Mouse (Mus musculus): ENCODE data around the gene Aif1. TPM values are rescaled to one million over a fixed set of nuclear protein-coding genes. Genes with fewer than 3 reads are reported as not detected.

Aif1 gene
- total and polyA plus RNA-seq, 3 experiments: 0.42 to 0.45 TPM; not detected in 1

DNA sequence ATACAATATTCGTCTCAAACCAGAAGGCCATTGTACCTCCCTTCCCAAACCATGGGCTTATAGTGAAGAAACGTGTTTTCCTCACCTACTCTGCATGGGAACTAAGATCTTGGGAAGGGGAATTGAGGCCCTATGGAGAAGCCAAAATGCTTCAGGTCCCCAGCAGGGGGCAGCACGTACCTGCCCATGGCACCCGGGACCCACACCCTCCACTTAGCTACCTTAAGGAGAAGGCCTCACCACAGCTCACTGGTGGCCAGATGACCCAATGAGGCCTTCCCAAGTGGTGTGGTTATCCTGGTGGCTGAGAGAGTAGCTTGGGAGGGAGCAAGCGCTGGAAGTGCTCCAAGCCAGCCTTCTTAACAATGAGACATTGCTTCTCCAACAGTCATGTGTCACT, 2.7 kb upstream of the Aif1 start:
- H3K9ac ChIP-seq (ENCODE audit: control insufficient read depth, low read depth, low read length, poor library complexity, severe bottlenecking): no peak overlapping the region
- no peaks in the 10 kb centered on the region for H3K79me2 ChIP-seq (ENCODE audit: control insufficient read depth, insufficient read depth, low read length, poor library complexity)
- peaks cover 0 to 12% of the 10 kb centered on the region in 2 experiments; a peak in 2 of 4 replicates for H3K36me3 ChIP-seq (ENCODE audit: control insufficient read depth in 1 of 2, insufficient read depth in 2 of 2, low read length in 2 of 2)
- H3K9me3 ChIP-seq (replicated peaks; ENCODE audit: insufficient read depth, low read length): no peaks in the 10 kb centered on the region
- H3K4me1 ChIP-seq (ENCODE audit: control insufficient read depth in 1 of 2, insufficient read depth in 2 of 2, low read length in 2 of 2): peaks cover 7 to 9% of the 10 kb centered on the region in 2 experiments
- TF ChIP-seq SMC3 (IDR thresholded peaks at IDR 0.05; ENCODE audit: low read depth, low read length) (peak; percentile 98), CHD1 (IDR thresholded peaks at IDR 0.05; ENCODE audit: low read depth, low read length) (no peak), CTCF (IDR thresholded peaks at IDR 0.05 in 2 of 3, conservative IDR thresholded peaks at IDR 0.05 in 1 of 3; ENCODE audit: control insufficient read depth in 1 of 3, insufficient read depth in 1 of 3, low read depth in 2 of 3, low read length in 3 of 3, poor library complexity in 1 of 3, severe bottlenecking in 1 of 3) (peak; percentile 91 to 98 (median 97)), POLR2AphosphoS2 (IDR thresholded peaks at IDR 0.05; ENCODE audit: low read length) (no peak), RAD21 (IDR thresholded peaks at IDR 0.05; ENCODE audit: low read depth, low read length) (peak; percentile 98), ZC3H11A (IDR thresholded peaks at IDR 0.05; ENCODE audit: low read depth, low read length) (peak; percentile 96), SIN3A (IDR thresholded peaks at IDR 0.05; ENCODE audit: low read length) (peak; percentile 53)
- H3K27ac ChIP-seq (ENCODE audit: control insufficient read depth, low read depth, low read length): no peak overlapping the region
- no peaks in the 10 kb centered on the region for H3K27me3 ChIP-seq (ENCODE audit: control insufficient read depth in 1 of 2, insufficient read depth in 2 of 2, low read length in 2 of 2)
- peak; percentile 82 for DNase-seq (ENCODE audit: low read depth, low spot score)
- H3K4me3 ChIP-seq (ENCODE audit: control insufficient read depth in 1 of 2, insufficient read depth in 1 of 2, low read depth in 2 of 2, low read length in 2 of 2): no peak overlapping the region

GRCm38 (mm10) chr17:35175382-35175781, 486 bp downstream of the Aif1 start:
- Histone ChIP-seq H3K36me3 (ENCODE audit: control insufficient read depth in 1 of 2, insufficient read depth in 2 of 2, low read length in 2 of 2) (peaks cover 0 to 15% of the 10 kb centered on the region in 2 experiments; a peak in 2 of 4 replicates), H3K9ac (ENCODE audit: control insufficient read depth, low read depth, low read length, poor library complexity, severe bottlenecking) (no peak overlapping the region), H3K79me2 (ENCODE audit: control insufficient read depth, insufficient read depth, low read length, poor library complexity) (no peaks in the 10 kb centered on the region), H3K4me1 (ENCODE audit: control insufficient read depth in 1 of 2, insufficient read depth in 2 of 2, low read length in 2 of 2) (peaks cover 12 to 22% of the 10 kb centered on the region in 2 experiments), H3K9me3 (replicated peaks; ENCODE audit: insufficient read depth, low read length) (no peaks in the 10 kb centered on the region), H3K27ac (ENCODE audit: control insufficient read depth, low read depth, low read length) (peak overlapping the region; percentile 39), H3K27me3 (ENCODE audit: control insufficient read depth in 1 of 2, insufficient read depth in 2 of 2, low read length in 2 of 2) (no peaks in the 10 kb centered on the region), H3K4me3 (ENCODE audit: control insufficient read depth in 1 of 2, insufficient read depth in 1 of 2, low read depth in 2 of 2, low read length in 2 of 2) (no peak overlapping the region)
- TF ChIP-seq SMC3 (IDR thresholded peaks at IDR 0.05; ENCODE audit: low read depth, low read length) (no peak), ELF1 (IDR thresholded peaks at IDR 0.05; ENCODE audit: low read depth, low read length) (no peak), MEF2A (IDR thresholded peaks at IDR 0.05; ENCODE audit: extremely low read depth, insufficient replicate concordance, low read depth, low read length, poor library complexity, severe bottlenecking) (no peak), MAFK (IDR thresholded peaks at IDR 0.05; ENCODE audit: borderline replicate concordance, low read depth, low read length) (no peak), ZNF384 (IDR thresholded peaks at IDR 0.05; ENCODE audit: low read depth, low read length) (no peak), CTCF (IDR thresholded peaks at IDR 0.05 in 2 of 3, conservative IDR thresholded peaks at IDR 0.05 in 1 of 3; ENCODE audit: control insufficient read depth in 1 of 3, insufficient read depth in 1 of 3, low read depth in 2 of 3, low read length in 3 of 3, poor library complexity in 1 of 3, severe bottlenecking in 1 of 3) (no peak), KAT2A (conservative IDR thresholded peaks at IDR 0.05; ENCODE audit: low read depth, low read length) (no peak), POLR2A (IDR thresholded peaks at IDR 0.05; ENCODE audit: control insufficient read depth in 1 of 2, insufficient read depth in 1 of 2, low read depth in 1 of 2, low read length in 2 of 2, poor library complexity in 1 of 2) (no peak), TAL1 (IDR thresholded peaks at IDR 0.05; ENCODE audit: low read length) (no peak), GABPA (IDR thresholded peaks at IDR 0.05; ENCODE audit: low read depth, low read length) (no peak), ZMIZ1 (IDR thresholded peaks at IDR 0.05; ENCODE audit: low read depth, low read length) (no peak), TCF12 (IDR thresholded peaks at IDR 0.05; ENCODE audit: low read depth, low read length) (no peak), ZKSCAN1 (IDR thresholded peaks at IDR 0.05; ENCODE audit: low read depth, low read length) (no peak), TBP (IDR thresholded peaks at IDR 0.05; ENCODE audit: low read depth, low read length) (no peak)
- DNase-seq (ENCODE audit: low read depth, low spot score): no peak
